Mouse (Mus musculus): ENCODE data around the gene Pmpca.

- TF ChIP-seq CTCF (IDR thresholded peaks at IDR 0.05; ENCODE audit: low read depth) (no peak), EP300 (IDR thresholded peaks at IDR 0.05; ENCODE audit: low read depth) (no peak)
Observed at GRCm38 (mm10) chr2:26424541-26424940, 35.4 kb downstream of the Pmpca start.
